Mouse (Mus musculus) ES-E14 (cell line): Measurements from ENCODE around the gene Plbd2. TPM values are rescaled to one million over a fixed set of nuclear protein-coding genes. Genes with fewer than 3 reads are reported as not detected.

Source experiments
- DNase-seq: peaks from one replicate; pipeline ENCODE4 v3.0.0-alpha.2; 2013; ENCODE audit warnings: low read depth, low spot score
- H3K27ac ChIP-seq: 2 replicates; pipeline ENCODE4 v1.5.1; 2012; ENCODE audit warnings: low read depth, mild to moderate bottlenecking, low read length, moderate library complexity, mixed read lengths; ENCODE audit not compliant: poor library complexity, insufficient read depth, severe bottlenecking
- H3K36me3 ChIP-seq: 2 replicates; pipeline ENCODE4 v1.6.1; 2012; ENCODE audit warnings: mild to moderate bottlenecking, low read length, moderate library complexity, mixed read lengths; ENCODE audit not compliant: control insufficient read depth, poor library complexity, insufficient read depth, severe bottlenecking
- H3K4me1 ChIP-seq, 2 experiments: fragments of 150-350 bp in 1 of 2; sonication (generic) in 1 of 2; 2 replicates each; pipeline ENCODE4 v1.6.1; 2012; ENCODE audit warnings: low read length in 2 of 2, mild to moderate bottlenecking in 1 of 2, mixed read lengths in 1 of 2; ENCODE audit not compliant: control insufficient read depth in 2 of 2, insufficient read depth in 2 of 2, poor library complexity in 1 of 2
- H3K4me3 ChIP-seq, 2 experiments: fragments of 150-350 bp in 1 of 2; sonication (generic) in 1 of 2; 2 replicates each; pipeline ENCODE4 v1.5.1; 2012; ENCODE audit warnings: low read length in 2 of 2, low read depth in 1 of 2, mild to moderate bottlenecking in 1 of 2, mixed read lengths in 1 of 2; ENCODE audit not compliant: insufficient read depth in 1 of 2, poor library complexity in 1 of 2, severe bottlenecking in 1 of 2
- H3K9ac ChIP-seq: 2 replicates; pipeline ENCODE4 v1.6.1; 2012; ENCODE audit warnings: low read depth, mild to moderate bottlenecking, low read length, mixed read lengths; ENCODE audit not compliant: poor library complexity, insufficient read depth, severe bottlenecking
- H3K9me3 ChIP-seq: fragments of 150-350 bp; sonication (generic); 2 replicates; pipeline ENCODE4 v1.6.1; 2012; ENCODE audit warnings: low read depth, mild to moderate bottlenecking, low read length; ENCODE audit not compliant: control insufficient read depth, insufficient read depth
- CHD2 ChIP-seq: IDR thresholded peaks from 2 replicates; pipeline ENCODE4 v1.6.1; 2014; ENCODE audit warnings: mild to moderate bottlenecking, low read depth, low read length, inconsistent platforms
- HCFC1 ChIP-seq: IDR thresholded peaks from 2 replicates; pipeline ENCODE4 v1.6.1; 2012; ENCODE audit warnings: low read length, inconsistent platforms, borderline replicate concordance; ENCODE audit not compliant: insufficient read depth
- MAFK ChIP-seq: IDR thresholded peaks from 2 replicates; pipeline ENCODE4 v1.6.1; 2014; ENCODE audit warnings: mild to moderate bottlenecking, low read depth, low read length, inconsistent platforms; ENCODE audit not compliant: insufficient read depth
- ZC3H11A ChIP-seq: IDR thresholded peaks from 2 replicates; pipeline ENCODE4 v1.6.1; 2012; ENCODE audit warnings: low read depth, mild to moderate bottlenecking, inconsistent platforms, low read length, borderline replicate concordance
- ZNF384 ChIP-seq: IDR thresholded peaks from 2 replicates; pipeline ENCODE4 v1.6.1; 2012; ENCODE audit warnings: low read depth, low read length, inconsistent platforms
- in situ Hi-C, 2 experiments: fragments of 600-800 bp; cut with MboI; formaldehyde crosslinking; loops; one replicate each; pipeline ENCODE4 v1.15.1; 2025; ENCODE audit warnings: low sequenced_read_pairs in 2 of 2, inconsistent platforms in 1 of 2; ENCODE audit not compliant: unreplicated experiment in 2 of 2
- total RNA-seq: library from RNA; depleted of rRNA; stranded (reverse); fragments of 300-350 nt; gene quantifications from 2 replicates; pipeline ENCODE4 v1.2.3, GENCODE M21; 2012

Gene Plbd2
- total RNA-seq, 1 experiment: 35.3 TPM

- peaks cover 7% of the 10 kb centered on the region; the same call in 1 of the 2 replicates for H3K36me3 ChIP-seq
- peak; percentile 91 for DNase-seq
- H3K4me1 ChIP-seq: peaks cover 0 to 24% of the 10 kb centered on the region in 2 experiments; a peak in 3 of 4 replicates
- no peaks in the 10 kb centered on the region for H3K9me3 ChIP-seq
- no peak for TF ChIP-seq CHD2
- TF ChIP-seq ZNF384: no peak
- TF ChIP-seq HCFC1: no peak
- TF ChIP-seq MAFK: no peak
- no peak for TF ChIP-seq ZC3H11A
- H3K27ac ChIP-seq: no peak overlapping the region
- H3K4me3 ChIP-seq: peak overlapping the region in 1 of 2 experiments; percentile 7; a peak in 1 of 4 replicates
- in situ Hi-C loops: no loop called here
- peak overlapping the region; percentile 59; the same call in 1 of the 2 replicates for H3K9ac ChIP-seq
Measured at GRCm38 (mm10) chr5:120492437-120492836, 11.0 kb downstream of the Plbd2 start.

- Histone ChIP-seq H3K27ac (peak overlapping the region; percentile 37; the same call in 1 of the 2 replicates), H3K4me3 (no peak overlapping the region), H3K36me3 (peaks cover 24% of the 10 kb centered on the region), H3K9me3 (no peaks in the 10 kb centered on the region), H3K4me1 (peaks cover 0 to 20% of the 10 kb centered on the region in 2 experiments; a peak in 2 of 4 replicates), H3K9ac (peak overlapping the region; percentile 54; the same call in 1 of the 2 replicates)
- TF ChIP-seq ZNF384: no peak
- no peak for TF ChIP-seq HCFC1
- TF ChIP-seq ZC3H11A: no peak
- TF ChIP-seq MAFK: no peak
- no peak for TF ChIP-seq CHD2
- in situ Hi-C loops: no loop called here
- no peak for DNase-seq
Measured at GRCm38 (mm10) chr5:120490679-120491192, 12.7 kb downstream of the Plbd2 start.

GRCm38 (mm10) chr5:120487844-120488243 is 15.6 kb downstream of the Plbd2 start:
- Histone ChIP-seq H3K9ac (no peak overlapping the region), H3K27ac (no peak overlapping the region), H3K9me3 (no peaks in the 10 kb centered on the region), H3K4me3 (no peak overlapping the region), H3K4me1 (peaks cover 0 to 18% of the 10 kb centered on the region in 2 experiments; a peak in 2 of 4 replicates), H3K36me3 (peaks cover 30% of the 10 kb centered on the region)
- in situ Hi-C loops: no loop called here
- DNase-seq: no peak
- no peak for TF ChIP-seq MAFK
- TF ChIP-seq ZC3H11A: no peak

- Histone ChIP-seq H3K4me3 (no peak overlapping the region), H3K9ac (no peak overlapping the region), H3K36me3 (peaks cover 29% of the 10 kb centered on the region), H3K27ac (no peak overlapping the region), H3K4me1 (peaks cover 0 to 4% of the 10 kb centered on the region in 2 experiments; a peak in 1 of 4 replicates), H3K9me3 (no peaks in the 10 kb centered on the region)
- DNase-seq: no peak
- in situ Hi-C loops: no loop called here
- TF ChIP-seq HCFC1: no peak
- no peak for TF ChIP-seq ZC3H11A
- no peak for TF ChIP-seq MAFK
- TF ChIP-seq ZNF384: no peak
Measured at GRCm38 (mm10) chr5:120483399-120483798, 20.0 kb downstream of the Plbd2 start.

GRCm38 (mm10) chr5:120481205-120481604 is 22.2 kb downstream of the Plbd2 start:
- TF ChIP-seq ZC3H11A (no peak), MAFK (peak; percentile 62)
- in situ Hi-C loops: no loop called here
- no peaks in the 10 kb centered on the region for H3K9me3 ChIP-seq
- peaks cover 15% of the 10 kb centered on the region for H3K36me3 ChIP-seq
- H3K27ac ChIP-seq: no peak overlapping the region
- H3K4me1 ChIP-seq: peaks cover 0 to 4% of the 10 kb centered on the region in 2 experiments; a peak in 1 of 4 replicates
- no peak overlapping the region for H3K9ac ChIP-seq
- no peak for DNase-seq
- H3K4me3 ChIP-seq: no peak overlapping the region
